Mouse (Mus musculus) lung, embryonic 15.5 days (tissue): ENCODE measurements around the gene Mmp14. TPM values are rescaled to one million over a fixed set of nuclear protein-coding genes. Genes with fewer than 3 reads are reported as not detected.

ENCODE experiments used
- ATAC-seq: fragments of 200-750 bp; cut with Nextera tagmentation; 2 replicates; pipeline ENCODE4 v1.8.0; 2017; ENCODE audit warnings: moderate number of reproducible peaks, borderline replicate concordance; ENCODE audit not compliant: low FRiP score, low TSS enrichment; ENCODE audit errors: extremely low read depth
- H3K27ac ChIP-seq: fragments of 300-500 bp; sonication (generic); 2 replicates; pipeline ENCODE4 v1.5.1; 2015; ENCODE audit warnings: moderate library complexity, mild to moderate bottlenecking, inconsistent platforms
- H3K27me3 ChIP-seq: fragments of 300-500 bp; sonication (generic); 2 replicates; pipeline ENCODE4 v1.6.1; 2015; ENCODE audit warnings: inconsistent platforms
- H3K36me3 ChIP-seq: fragments of 300-500 bp; sonication (generic); 2 replicates; pipeline ENCODE4 v1.6.1; 2015; ENCODE audit warnings: inconsistent platforms
- H3K4me1 ChIP-seq: fragments of 300-500 bp; sonication (generic); 2 replicates; pipeline ENCODE4 v1.6.1; 2015; ENCODE audit warnings: inconsistent platforms
- H3K4me2 ChIP-seq: fragments of 300-500 bp; sonication (generic); 2 replicates; pipeline ENCODE4 v1.6.1; 2015; ENCODE audit warnings: inconsistent platforms, mild to moderate bottlenecking, moderate library complexity
- H3K4me3 ChIP-seq: fragments of 300-500 bp; sonication (generic); 2 replicates; pipeline ENCODE4 v1.5.1; 2015; ENCODE audit warnings: mild to moderate bottlenecking, inconsistent platforms
- H3K9ac ChIP-seq: fragments of 300-500 bp; sonication (generic); 2 replicates; pipeline ENCODE4 v1.6.1; 2015; ENCODE audit warnings: inconsistent platforms
- H3K9me3 ChIP-seq: fragments of 300-500 bp; sonication (generic); 2 replicates; pipeline ENCODE4 v1.6.1; 2016; ENCODE audit warnings: inconsistent platforms
- WGBS: fragments of 180-500 bp; shearing (Covaris S2); methylation state at CpG from one replicate; pipeline ENCODE4 v1.1.7; 2015; 5-methylcytosine and 5-hydroxymethylcytosine counted together
- polyA plus RNA-seq: library from polyadenylated mRNA; unstranded; fragments of >200 nt; fragmentation: Nextera tagmentation; extraction: Ambion mirVana; gene quantifications from 2 replicates; pipeline ENCODE4 v1.2.1, GENCODE M21; 2015

Gene Mmp14
- polyA plus RNA-seq, 1 experiment from 2014 or later: 182 TPM

DNA sequence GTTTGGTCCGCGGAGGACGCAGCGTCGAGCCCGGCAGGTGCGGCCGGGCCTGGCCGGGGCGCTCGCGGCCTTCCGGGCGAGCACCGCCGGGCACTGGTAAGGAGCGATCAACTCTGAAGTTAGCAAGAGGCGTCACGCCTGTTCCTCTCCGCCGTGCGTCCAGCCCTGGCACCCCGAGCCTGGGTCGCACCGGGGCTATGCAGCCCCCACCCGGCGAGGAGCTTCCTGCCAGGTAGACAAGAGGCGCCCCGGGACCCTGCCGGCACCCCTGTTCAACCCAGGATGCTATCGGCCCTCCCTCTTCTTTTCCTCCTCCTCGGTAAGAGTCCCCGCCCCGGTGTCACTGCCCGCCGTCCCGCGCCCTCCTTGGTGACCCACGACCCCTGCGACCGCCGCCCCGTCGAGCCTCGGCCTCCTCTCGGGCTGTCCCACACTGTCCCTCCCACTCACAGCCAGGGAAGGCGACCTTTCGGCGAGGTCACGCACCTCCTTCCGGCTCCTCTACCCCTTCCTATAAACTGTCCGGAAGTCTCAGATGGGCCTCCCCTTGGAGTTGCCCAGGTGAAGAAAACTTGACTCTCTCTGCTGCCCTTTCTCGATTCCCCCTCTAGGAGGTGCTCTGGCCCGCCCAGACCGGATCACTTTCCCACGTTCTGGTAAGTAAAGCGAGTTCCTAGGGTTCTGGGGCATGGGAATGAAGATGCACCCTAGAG is 33.0 kb downstream of the Mmp14 start:
- peaks cover 14% of the 10 kb centered on the region for H3K4me1 ChIP-seq
- H3K9ac ChIP-seq: peak overlapping the region; percentile 82
- peak overlapping the region; percentile 86 for H3K27ac ChIP-seq
- no peaks in the 10 kb centered on the region for H3K9me3 ChIP-seq
- no peaks in the 10 kb centered on the region for H3K27me3 ChIP-seq
- peak overlapping the region; percentile 91 for H3K4me2 ChIP-seq
- WGBS: under 1% methylated on average over 56 of the region's 57 CpGs
- peak; percentile 64 for ATAC-seq
- peak overlapping the region; percentile 87 for H3K4me3 ChIP-seq
- H3K36me3 ChIP-seq: peaks cover 28% of the 10 kb centered on the region

DNA sequence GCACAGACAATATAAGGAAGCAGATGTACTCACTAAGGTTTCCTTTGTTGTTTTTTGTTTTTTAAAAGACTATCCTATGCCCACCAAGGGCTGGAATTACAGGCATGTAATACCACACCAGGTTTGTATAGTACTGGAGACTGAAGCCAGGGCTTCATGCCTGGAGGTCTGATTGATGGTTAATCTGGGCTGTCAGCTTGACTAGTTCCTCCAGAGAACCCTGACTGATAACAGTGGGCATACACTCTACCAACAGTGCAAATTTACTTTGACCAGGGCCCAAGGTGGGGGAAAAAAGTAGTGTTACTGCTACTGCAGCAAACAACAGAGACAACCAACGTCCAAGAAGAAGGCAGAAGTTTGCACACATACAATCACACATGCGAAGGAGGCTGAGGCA is 40.1 kb downstream of the Mmp14 start:
- Histone ChIP-seq H3K27me3 (no peaks in the 10 kb centered on the region), H3K9ac (no peak overlapping the region), H3K4me3 (no peak overlapping the region), H3K36me3 (peaks cover 34% of the 10 kb centered on the region), H3K27ac (peak overlapping the region; percentile 29; the same call in 1 of the 2 replicates), H3K9me3 (no peaks in the 10 kb centered on the region), H3K4me1 (peaks cover 21% of the 10 kb centered on the region), H3K4me2 (no peak overlapping the region)
- 85% methylated on average over 2 of the region's 2 CpGs for WGBS
- ATAC-seq: no peak

DNA sequence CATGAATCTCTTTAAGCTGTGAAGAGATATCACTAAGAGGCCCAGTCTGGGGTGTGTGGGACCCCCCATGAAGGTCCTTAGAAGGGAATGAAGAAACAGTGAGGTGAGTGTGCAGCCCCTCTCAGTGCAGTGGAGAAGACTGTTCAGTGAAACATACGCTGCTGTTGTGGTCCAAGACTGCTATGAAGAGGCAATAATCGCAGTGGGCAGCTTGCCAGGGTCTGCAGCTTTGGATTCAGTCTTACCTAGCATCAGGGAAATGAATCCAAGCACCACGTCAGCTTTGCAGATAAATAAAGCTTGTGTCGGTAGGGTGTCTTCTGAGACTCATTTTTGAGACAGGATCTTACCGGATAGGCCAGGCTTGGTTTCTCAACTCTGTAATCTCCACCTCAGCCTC is 41.3 kb downstream of the Mmp14 start:
- ATAC-seq: no peak
- H3K27ac ChIP-seq: no peak overlapping the region; the same call in 1 of the 2 replicates
- H3K4me2 ChIP-seq: no peak overlapping the region
- H3K4me3 ChIP-seq: no peak overlapping the region
- peaks cover 33% of the 10 kb centered on the region for H3K4me1 ChIP-seq
- peaks cover 4% of the 10 kb centered on the region; the same call in 1 of the 2 replicates for H3K27me3 ChIP-seq
- H3K9me3 ChIP-seq: no peaks in the 10 kb centered on the region
- 53% methylated on average over 5 of the region's 5 CpGs for WGBS
- H3K36me3 ChIP-seq: peaks cover 27% of the 10 kb centered on the region
- H3K9ac ChIP-seq: no peak overlapping the region

- peaks cover 42% of the 10 kb centered on the region for H3K4me1 ChIP-seq
- peaks cover 6% of the 10 kb centered on the region; the same call in 1 of the 2 replicates for H3K36me3 ChIP-seq
- 63% methylated on average over 5 of the region's 5 CpGs for WGBS
- H3K9me3 ChIP-seq: no peaks in the 10 kb centered on the region
- H3K27ac ChIP-seq: no peak overlapping the region
- H3K4me2 ChIP-seq: peak overlapping the region; percentile 83; the same call in 1 of the 2 replicates
- H3K4me3 ChIP-seq: no peak overlapping the region
- H3K27me3 ChIP-seq: peaks cover 20% of the 10 kb centered on the region
- no peak overlapping the region for H3K9ac ChIP-seq
- ATAC-seq: no peak
These were observed 43.3 kb downstream of the Mmp14 start for GRCm38 (mm10) chr14:54474744-54475143.

DNA sequence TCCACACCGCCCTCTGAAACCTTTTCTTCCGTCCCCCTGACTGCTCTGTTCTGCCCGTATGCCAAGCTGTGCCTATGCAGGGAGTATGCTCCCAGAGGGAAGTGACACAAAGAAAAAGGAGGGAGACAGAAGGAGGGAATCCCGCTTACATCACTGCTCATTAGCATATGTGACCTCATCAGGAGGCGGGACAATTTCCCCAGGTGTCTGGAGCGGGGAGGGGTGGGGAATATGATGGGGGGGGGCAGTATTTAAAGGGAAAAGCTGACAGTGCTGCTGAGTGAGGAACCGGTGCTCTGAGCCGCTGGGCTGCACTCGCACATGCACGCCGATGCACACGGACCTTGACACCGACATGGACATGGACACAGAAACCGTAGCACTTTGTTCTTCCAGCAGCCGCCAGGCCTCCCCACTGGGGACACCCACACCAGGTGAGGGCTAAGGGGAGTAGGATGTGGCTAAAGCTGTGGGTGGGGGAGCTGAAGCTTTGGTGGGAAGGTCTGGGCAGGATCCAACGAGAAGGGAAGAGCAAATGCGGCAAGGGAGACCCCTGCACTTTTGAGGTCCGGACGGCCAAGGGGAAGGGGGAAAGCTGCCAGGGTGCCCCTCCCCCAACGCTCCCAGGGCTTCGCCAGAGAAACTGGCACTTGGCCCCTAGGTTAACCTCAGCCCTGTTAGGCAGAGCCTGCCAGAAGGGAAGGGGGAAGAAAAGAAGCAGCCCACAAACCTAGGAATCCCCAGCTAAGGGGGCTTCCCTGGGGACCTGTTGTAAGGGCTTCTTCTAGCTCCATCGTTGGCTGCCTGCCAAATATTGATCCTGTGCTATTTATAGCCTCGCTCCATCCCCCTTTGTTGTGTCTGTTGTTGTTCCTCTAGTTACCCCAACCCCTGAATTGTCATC is 44.8 kb downstream of the Mmp14 start, which contains the start of gene Rem2:
Gene Rem2 (plus strand): TSS at position 160 of the 904 bp plus-strand sequence.
- Histone ChIP-seq H3K9me3 (no peaks in the 10 kb centered on the region), H3K4me3 (peak within 1 kb of the TSS; percentile 46), H3K27me3 (peaks cover 33% of the 10 kb centered on the region), H3K27ac (peak within 1 kb of the TSS; percentile 43), H3K4me2 (peak within 1 kb of the TSS; percentile 83), H3K9ac (peak within 1 kb of the TSS; percentile 34), H3K36me3 (no peaks in the 10 kb centered on the region), H3K4me1 (peaks cover 43% of the 10 kb centered on the region)
- peak; percentile 39 for ATAC-seq
- under 1% methylated on average over 23 of the region's 23 CpGs for WGBS

DNA sequence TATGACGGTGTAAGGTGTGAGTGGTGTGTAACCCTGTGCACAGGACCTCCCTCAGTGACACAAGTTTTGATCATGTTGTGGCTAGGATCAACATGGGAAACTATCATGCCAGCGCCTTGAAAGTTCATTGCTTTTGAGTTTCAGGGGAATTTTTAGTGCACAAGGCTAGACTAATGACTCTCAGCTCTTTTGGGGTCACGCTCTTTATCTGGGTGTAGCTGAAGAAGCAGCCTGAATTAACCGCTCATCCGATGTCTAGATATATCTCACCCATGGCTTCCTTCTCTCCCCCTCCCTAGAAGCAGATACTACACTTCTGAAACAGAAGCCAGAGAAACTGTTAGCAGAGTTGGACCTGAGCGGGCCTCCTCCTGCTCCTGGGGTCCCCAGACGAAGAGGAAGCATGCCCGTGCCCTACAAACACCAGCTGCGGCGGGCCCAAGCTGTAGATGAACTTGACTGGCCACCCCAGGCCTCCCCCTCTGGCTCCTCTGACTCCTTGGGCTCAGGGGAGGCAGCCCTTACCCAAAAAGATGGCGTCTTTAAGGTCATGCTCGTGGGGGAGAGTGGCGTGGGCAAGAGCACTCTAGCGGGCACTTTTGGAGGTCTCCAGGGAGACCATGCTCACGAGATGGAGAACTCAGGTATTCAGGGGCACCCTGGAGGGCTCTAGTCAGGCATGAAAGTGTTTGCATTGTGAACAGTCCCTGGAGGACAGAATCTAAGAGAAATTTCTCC is 45.9 kb downstream of the Mmp14 start:
- peaks cover 43% of the 10 kb centered on the region for H3K4me1 ChIP-seq
- WGBS: 67% methylated on average over 15 of the region's 15 CpGs
- H3K27me3 ChIP-seq: peaks cover 33% of the 10 kb centered on the region
- H3K27ac ChIP-seq: peak overlapping the region; percentile 1; the same call in 1 of the 2 replicates
- H3K4me2 ChIP-seq: peak overlapping the region; percentile 83
- ATAC-seq: no peak
- no peak overlapping the region for H3K9ac ChIP-seq
- no peaks in the 10 kb centered on the region for H3K9me3 ChIP-seq
- no peaks in the 10 kb centered on the region for H3K36me3 ChIP-seq
- no peak overlapping the region for H3K4me3 ChIP-seq

DNA sequence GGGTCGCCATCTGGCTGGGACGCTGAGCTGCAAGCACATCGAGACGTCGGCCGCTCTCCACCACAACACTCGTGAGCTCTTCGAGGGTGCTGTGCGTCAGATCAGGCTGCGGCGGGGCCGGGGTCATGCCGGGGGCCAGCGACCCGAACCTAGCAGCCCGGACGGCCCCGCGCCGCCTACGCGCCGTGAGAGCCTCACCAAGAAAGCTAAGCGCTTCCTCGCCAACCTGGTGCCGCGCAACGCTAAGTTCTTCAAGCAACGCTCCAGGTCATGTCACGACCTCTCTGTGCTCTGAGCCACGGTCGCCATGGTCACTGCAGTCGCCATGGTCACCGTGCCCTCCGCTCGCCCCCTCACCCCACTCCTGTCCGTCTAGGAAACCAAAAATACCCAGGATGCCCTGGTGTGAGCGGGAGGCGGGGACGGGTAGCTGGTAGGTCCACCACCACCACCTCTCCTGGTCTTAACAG is 48.1 kb downstream of the Mmp14 start:
- Histone ChIP-seq H3K9me3 (no peaks in the 10 kb centered on the region), H3K27ac (no peak overlapping the region), H3K4me1 (peaks cover 41% of the 10 kb centered on the region), H3K27me3 (peaks cover 33% of the 10 kb centered on the region), H3K36me3 (no peaks in the 10 kb centered on the region), H3K4me2 (peak overlapping the region; percentile 86), H3K4me3 (peak overlapping the region; percentile 43), H3K9ac (peak overlapping the region; percentile 38)
- no peak for ATAC-seq
- WGBS: 2% methylated on average over 40 of the region's 40 CpGs

DNA sequence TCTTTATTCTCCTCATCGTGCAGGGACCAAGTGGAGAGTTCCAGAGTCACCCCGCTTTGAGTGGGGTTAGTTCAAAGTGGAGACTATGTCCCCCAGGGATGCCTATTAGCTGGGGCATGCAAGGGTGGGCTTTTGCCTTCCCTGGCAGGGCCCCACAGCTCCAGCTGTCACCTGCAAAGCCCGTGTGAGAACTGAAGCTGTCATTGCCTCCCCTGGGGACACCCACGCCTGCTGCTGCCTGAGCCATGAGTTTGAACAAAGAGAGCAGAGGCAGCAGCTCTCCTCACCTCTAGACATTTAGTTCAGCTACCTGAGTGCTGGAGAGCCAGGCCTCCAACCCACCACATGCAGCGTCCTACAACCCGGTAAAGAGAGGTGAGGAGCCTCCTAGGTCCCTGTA is 49.3 kb downstream of the Mmp14 start:
- H3K4me3 ChIP-seq: no peak overlapping the region
- no peak for ATAC-seq
- 65% methylated on average over 6 of the region's 6 CpGs for WGBS
- H3K27ac ChIP-seq: no peak overlapping the region
- peaks cover 30% of the 10 kb centered on the region for H3K4me1 ChIP-seq
- no peaks in the 10 kb centered on the region for H3K36me3 ChIP-seq
- peaks cover 33% of the 10 kb centered on the region for H3K27me3 ChIP-seq
- no peaks in the 10 kb centered on the region for H3K9me3 ChIP-seq
- no peak overlapping the region for H3K4me2 ChIP-seq
- no peak overlapping the region for H3K9ac ChIP-seq

DNA sequence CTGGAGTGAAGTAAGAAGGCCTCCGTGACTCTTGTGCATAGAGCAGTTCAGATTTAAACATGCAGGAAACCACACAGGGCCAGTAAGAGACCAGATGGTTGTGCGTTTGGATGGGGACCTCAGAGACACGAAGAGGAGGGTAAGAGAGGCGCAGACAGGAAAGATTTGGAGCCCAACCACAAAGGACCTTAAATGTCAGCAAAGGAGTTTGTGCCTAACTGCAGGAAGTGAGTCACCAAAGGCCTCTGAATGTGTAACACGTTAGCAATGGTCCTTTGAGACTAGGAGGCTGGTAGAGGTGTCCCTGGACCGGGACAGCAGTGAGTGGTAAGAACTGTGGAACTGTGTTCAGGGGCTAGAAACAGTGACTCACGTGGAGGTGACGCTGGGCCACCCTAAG is 50.0 kb downstream of the Mmp14 start:
- no peak overlapping the region for H3K4me2 ChIP-seq
- H3K27ac ChIP-seq: no peak overlapping the region
- peaks cover 33% of the 10 kb centered on the region for H3K27me3 ChIP-seq
- H3K9me3 ChIP-seq: no peaks in the 10 kb centered on the region
- H3K36me3 ChIP-seq: no peaks in the 10 kb centered on the region
- ATAC-seq: no peak
- H3K9ac ChIP-seq: no peak overlapping the region
- peaks cover 22% of the 10 kb centered on the region for H3K4me1 ChIP-seq
- H3K4me3 ChIP-seq: no peak overlapping the region
- 68% methylated on average over 8 of the region's 8 CpGs for WGBS

DNA sequence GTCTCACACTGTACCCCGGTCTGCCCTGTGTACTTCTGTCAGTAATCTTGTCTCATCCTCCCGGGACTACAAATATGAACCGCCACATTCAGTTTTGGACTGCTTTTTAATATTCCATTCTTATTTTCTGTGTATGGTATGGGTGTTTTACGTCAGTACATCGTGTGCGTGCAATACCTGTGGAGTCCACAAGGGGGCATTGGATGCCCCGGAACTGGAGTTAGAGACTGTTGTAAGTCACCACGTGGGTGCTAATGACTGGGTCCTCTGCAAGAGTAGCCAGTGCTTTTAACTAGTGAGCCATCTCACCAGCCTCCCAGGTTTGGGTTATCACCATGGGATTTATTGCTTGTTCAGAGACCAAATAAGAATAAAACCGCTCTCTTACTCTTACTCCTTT is 51.1 kb downstream of the Mmp14 start:
- WGBS: 47% methylated on average over 9 of the region's 9 CpGs
- H3K9me3 ChIP-seq: no peaks in the 10 kb centered on the region
- no peak for ATAC-seq

DNA sequence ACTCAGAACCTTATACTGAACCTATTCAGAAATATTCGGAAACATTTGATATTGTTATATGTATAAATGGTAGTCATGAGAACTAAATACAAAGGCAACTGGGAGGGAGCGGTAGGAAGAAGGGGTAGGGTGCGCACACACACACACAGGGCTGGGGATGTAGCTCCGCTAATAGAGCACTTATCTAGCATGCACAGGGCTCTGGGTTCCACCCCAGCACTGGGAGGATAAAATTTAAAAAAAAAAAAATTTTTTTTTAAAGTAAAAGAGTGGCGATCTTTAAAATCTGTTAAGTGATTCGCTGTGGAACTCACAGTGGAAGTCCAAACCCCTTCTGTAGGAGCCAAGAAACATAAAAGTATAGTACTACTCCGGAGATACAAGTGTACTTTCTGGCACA is 54.5 kb downstream of the Mmp14 start:
- 91% methylated on average over 7 of the region's 7 CpGs for WGBS
- H3K27ac ChIP-seq: no peak overlapping the region
- no peak overlapping the region for H3K4me2 ChIP-seq
- H3K4me1 ChIP-seq: no peaks in the 10 kb centered on the region
- no peaks in the 10 kb centered on the region for H3K36me3 ChIP-seq
- H3K9ac ChIP-seq: no peak overlapping the region
- H3K9me3 ChIP-seq: no peaks in the 10 kb centered on the region
- no peak for ATAC-seq
- H3K4me3 ChIP-seq: no peak overlapping the region
- 0 out of 2 replicates have a peak, but pooled peaks cover under 1% of the 10 kb centered on the region for H3K27me3 ChIP-seq

More for the DNA sequence above, 51.1 kb downstream of the Mmp14 start:
- H3K4me1 ChIP-seq: peaks cover 11% of the 10 kb centered on the region
- no peak overlapping the region for H3K9ac ChIP-seq
- H3K27me3 ChIP-seq: peaks cover 30% of the 10 kb centered on the region
- no peak overlapping the region for H3K4me2 ChIP-seq
- no peaks in the 10 kb centered on the region for H3K36me3 ChIP-seq
- H3K4me3 ChIP-seq: no peak overlapping the region
- no peak overlapping the region for H3K27ac ChIP-seq
